Mouse (Mus musculus) cortical plate, adult 2 months (tissue): ENCODE results near the gene M1ap.

ENCODE experiments used
- CTCF ChIP-seq: fragments of 200-500 bp; IDR thresholded peaks from 2 replicates; pipeline ENCODE4 v1.5.1; 2011; ENCODE audit warnings: mild to moderate bottlenecking, control low read depth, low read length; ENCODE audit not compliant: insufficient read depth; ENCODE audit errors: extremely low read depth
- POLR2A ChIP-seq: fragments of 200-500 bp; IDR thresholded peaks from 2 replicates; pipeline ENCODE4 v1.6.1; 2011; ENCODE audit warnings: mild to moderate bottlenecking, low read length, control low read depth; ENCODE audit not compliant: insufficient read depth; ENCODE audit errors: extremely low read depth

DNA sequence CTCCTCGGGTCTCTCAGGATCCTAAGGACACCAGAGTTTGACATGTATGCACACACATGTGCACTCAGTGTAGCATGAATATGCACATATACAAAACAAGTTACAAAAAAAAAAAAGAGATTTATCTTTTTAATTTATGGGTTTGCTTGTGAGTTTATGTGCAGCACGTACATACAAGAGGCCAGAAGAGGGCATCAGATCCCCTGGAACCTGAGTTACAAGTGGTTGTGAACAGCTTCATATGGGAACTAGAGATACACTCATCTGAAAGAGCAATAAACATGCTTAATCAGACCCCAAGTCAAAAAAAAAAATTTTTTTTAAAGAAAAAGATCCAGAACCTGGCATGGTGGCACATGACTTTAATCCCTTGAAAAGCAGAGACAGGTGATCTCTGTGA, 128.3 kb downstream of the M1ap start:
- TF ChIP-seq CTCF (no peak), POLR2A (no peak)
